Mouse (Mus musculus): ENCODE results near the gene Prss44. TPM values are rescaled to one million over a fixed set of nuclear protein-coding genes. Genes with fewer than 3 reads are reported as not detected.

Gene Prss44
- not detected in 2 replicates for polyA plus RNA-seq (2012; ENCODE audit: insufficient read depth, low replicate concordance)

GRCm38 (mm10) chr9:110813789-110814188 lies at the start of gene Prss44:
TSS of gene Prss44 (plus strand) at chr9:110813994.
- TF ChIP-seq FLI1 (IDR thresholded peaks at IDR 0.05; ENCODE audit: low read length) (no peak), GATA1 (IDR thresholded peaks at IDR 0.05; ENCODE audit: borderline replicate concordance, low read length) (no peak)
- Histone ChIP-seq H3K4me3 (replicated peaks) (peak within 1 kb of the TSS; percentile 72), H3K36me3 (replicated peaks; ENCODE audit: low read length) (no peaks in the 10 kb centered on the region), H3K27me3 (replicated peaks) (peaks cover 51% of the 10 kb centered on the region), H3K9me3 (peaks cover 3% of the 10 kb centered on the region; the same call in 1 of the 2 replicates), H3K4me1 (peaks cover 4% of the 10 kb centered on the region; the same call in 1 of the 2 replicates)

DNA sequence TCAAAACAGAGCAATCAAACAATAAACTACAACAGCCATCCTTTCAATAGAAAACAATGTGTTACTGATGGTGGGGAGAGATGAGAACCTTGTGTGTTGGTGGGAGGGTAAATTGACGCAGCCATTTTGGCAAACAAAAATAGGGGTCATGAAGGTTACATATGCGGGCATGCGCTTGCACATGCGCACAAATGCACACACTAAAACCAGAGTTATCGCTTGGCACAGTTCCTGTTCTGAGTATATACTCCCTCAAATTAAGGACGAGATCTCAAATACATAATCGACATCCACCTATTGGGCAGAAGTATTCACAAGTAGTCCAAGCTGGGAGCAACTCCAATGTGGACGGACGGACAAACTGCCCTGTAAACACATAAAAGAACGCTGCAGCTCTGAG lies 41.5 kb upstream of the Prss44 start:
- H3K27me3 ChIP-seq (replicated peaks) = peaks cover 68% of the 10 kb centered on the region
- no peak overlapping the region for H3K4me3 ChIP-seq (replicated peaks)
- no peaks in the 10 kb centered on the region; the same call in 1 of the 2 replicates for H3K4me1 ChIP-seq
- H3K36me3 ChIP-seq (replicated peaks; ENCODE audit: low read length) = no peaks in the 10 kb centered on the region
- H3K9me3 ChIP-seq = no peaks in the 10 kb centered on the region
- TF ChIP-seq FLI1 (IDR thresholded peaks at IDR 0.05; ENCODE audit: low read length) = no peak
- no peak for TF ChIP-seq GATA1 (IDR thresholded peaks at IDR 0.05; ENCODE audit: borderline replicate concordance, low read length)

- peaks cover 71% of the 10 kb centered on the region for H3K27me3 ChIP-seq (replicated peaks)
- H3K36me3 ChIP-seq (replicated peaks; ENCODE audit: low read length) = no peaks in the 10 kb centered on the region
- no peak overlapping the region for H3K4me3 ChIP-seq (replicated peaks)
- no peaks in the 10 kb centered on the region; the same call in 1 of the 2 replicates for H3K4me1 ChIP-seq
- no peak for TF ChIP-seq FLI1 (IDR thresholded peaks at IDR 0.05; ENCODE audit: low read length)
- no peak for TF ChIP-seq GATA1 (IDR thresholded peaks at IDR 0.05; ENCODE audit: borderline replicate concordance, low read length)
- H3K9me3 ChIP-seq = no peaks in the 10 kb centered on the region
Measured at GRCm38 (mm10) chr9:110774403-110775268, 39.2 kb upstream of the Prss44 start.

DNA sequence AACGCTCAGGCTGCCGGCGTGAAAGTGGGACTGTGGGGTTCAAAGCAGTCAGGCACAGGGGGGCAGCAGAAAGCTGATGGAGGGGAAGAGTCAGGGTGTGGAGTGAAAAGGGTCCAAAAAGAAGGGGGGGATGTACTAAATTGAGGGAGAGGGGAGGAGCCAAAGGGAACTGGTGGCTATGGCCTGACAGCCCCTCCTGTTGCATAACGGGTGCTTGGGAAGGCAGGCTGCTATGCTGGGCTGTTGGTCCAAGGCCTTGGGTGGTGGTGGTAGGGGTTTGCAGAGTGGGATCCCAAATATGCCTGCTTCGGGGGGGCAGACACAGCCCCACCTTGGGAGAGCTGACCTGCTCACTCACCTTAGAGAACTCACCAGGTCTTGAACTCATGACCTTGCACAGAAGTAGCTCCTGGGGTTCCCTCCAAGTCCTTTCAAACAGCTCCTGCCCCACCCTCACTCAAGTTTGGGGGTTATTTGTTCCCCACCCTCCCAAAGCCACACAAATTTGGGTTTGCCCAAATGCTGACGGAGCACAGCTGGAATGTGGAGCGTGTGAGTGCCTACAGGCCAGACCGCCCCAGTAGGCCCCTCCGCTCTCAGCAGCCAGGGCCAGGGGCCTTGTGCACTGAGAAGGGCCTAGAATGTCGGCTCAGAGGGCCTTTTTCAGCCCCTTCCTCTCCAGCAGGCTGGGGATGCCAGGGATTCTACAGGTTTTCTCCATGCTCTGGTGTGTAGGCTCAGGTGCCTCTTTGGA lies 38.3 kb upstream of the Prss44 start:
- Histone ChIP-seq H3K4me1 (peaks cover 2% of the 10 kb centered on the region), H3K36me3 (replicated peaks; ENCODE audit: low read length) (no peaks in the 10 kb centered on the region), H3K9me3 (no peaks in the 10 kb centered on the region), H3K27me3 (replicated peaks) (peaks cover 66% of the 10 kb centered on the region), H3K4me3 (replicated peaks) (no peak overlapping the region)
- TF ChIP-seq GATA1 (IDR thresholded peaks at IDR 0.05; ENCODE audit: borderline replicate concordance, low read length) (no peak), FLI1 (IDR thresholded peaks at IDR 0.05; ENCODE audit: low read length) (no peak)

DNA sequence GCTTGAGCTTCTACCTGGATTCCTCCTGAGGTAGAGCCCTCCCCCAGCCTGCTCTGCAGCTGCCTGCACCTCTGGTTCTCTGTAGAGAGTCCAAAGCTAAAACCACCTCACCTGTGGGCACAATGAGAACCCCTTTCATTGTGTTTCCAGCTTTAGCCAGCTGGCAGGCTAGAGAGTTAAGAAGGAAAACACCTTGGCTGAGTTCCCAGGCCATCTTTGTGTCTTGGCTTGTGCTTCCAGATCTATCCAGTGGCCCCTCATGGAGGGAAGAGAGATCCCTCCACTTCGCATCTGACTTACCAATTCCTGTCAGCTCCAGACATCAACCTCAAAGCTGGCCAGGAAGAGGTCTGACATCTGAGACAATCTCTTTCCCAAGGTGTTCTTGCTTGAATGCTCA lies 35.7 kb upstream of the Prss44 start:
- TF ChIP-seq FLI1 (IDR thresholded peaks at IDR 0.05; ENCODE audit: low read length) (no peak), GATA1 (IDR thresholded peaks at IDR 0.05; ENCODE audit: borderline replicate concordance, low read length) (no peak)
- Histone ChIP-seq H3K4me3 (replicated peaks) (no peak overlapping the region), H3K4me1 (peaks cover 20% of the 10 kb centered on the region), H3K36me3 (replicated peaks; ENCODE audit: low read length) (no peaks in the 10 kb centered on the region), H3K27me3 (replicated peaks) (peaks cover 76% of the 10 kb centered on the region), H3K9me3 (no peaks in the 10 kb centered on the region)

- H3K4me1 ChIP-seq = peaks cover 20% of the 10 kb centered on the region
- TF ChIP-seq FLI1 (IDR thresholded peaks at IDR 0.05; ENCODE audit: low read length) (no peak), GATA1 (IDR thresholded peaks at IDR 0.05; ENCODE audit: borderline replicate concordance, low read length) (no peak)
- H3K27me3 ChIP-seq (replicated peaks) = peaks cover 75% of the 10 kb centered on the region
- no peaks in the 10 kb centered on the region for H3K36me3 ChIP-seq (replicated peaks; ENCODE audit: low read length)
- H3K4me3 ChIP-seq (replicated peaks) = no peak overlapping the region
- no peaks in the 10 kb centered on the region for H3K9me3 ChIP-seq
Measured at GRCm38 (mm10) chr9:110778559-110778958, 35.2 kb upstream of the Prss44 start.

DNA sequence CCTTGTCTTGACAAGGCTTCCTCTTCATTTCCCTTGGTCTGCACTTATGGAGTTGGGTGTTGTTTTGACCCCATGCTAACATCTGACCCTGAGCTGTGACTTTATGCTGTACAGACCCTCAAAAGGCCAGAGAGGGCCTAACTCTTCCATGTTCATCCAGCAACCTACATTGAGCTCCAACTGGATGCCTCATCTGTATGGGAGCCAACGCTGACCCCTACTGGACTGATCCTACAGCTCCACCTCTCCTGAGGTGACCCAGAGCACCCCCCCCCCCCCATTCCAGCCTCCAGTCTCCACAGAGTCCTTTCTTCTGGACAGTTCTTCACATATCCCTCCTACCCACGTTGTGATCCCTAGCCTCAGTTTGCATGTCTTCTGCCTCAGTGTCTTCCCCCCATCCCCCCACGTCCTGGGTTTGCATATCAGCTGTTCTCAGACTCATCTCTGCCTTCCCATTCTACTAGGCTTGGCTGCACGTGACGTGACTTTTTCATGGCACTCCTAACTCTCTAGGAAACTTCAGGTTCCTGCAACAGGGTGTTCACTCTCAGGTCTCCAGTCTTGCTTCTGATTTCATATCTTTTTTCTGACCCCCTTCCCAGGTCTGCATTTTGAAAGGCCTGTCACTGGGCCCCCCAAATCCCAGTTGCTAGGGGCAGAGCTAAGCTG lies 34.4 kb upstream of the Prss44 start:
- H3K9me3 ChIP-seq = no peaks in the 10 kb centered on the region
- H3K4me1 ChIP-seq = peaks cover 20% of the 10 kb centered on the region
- peaks cover 70% of the 10 kb centered on the region for H3K27me3 ChIP-seq (replicated peaks)
- TF ChIP-seq GATA1 (IDR thresholded peaks at IDR 0.05; ENCODE audit: borderline replicate concordance, low read length) = no peak
- no peak for TF ChIP-seq FLI1 (IDR thresholded peaks at IDR 0.05; ENCODE audit: low read length)
- H3K36me3 ChIP-seq (replicated peaks; ENCODE audit: low read length) = no peaks in the 10 kb centered on the region
- no peak overlapping the region for H3K4me3 ChIP-seq (replicated peaks)

GRCm38 (mm10) chr9:110781256-110781721 lies 32.5 kb upstream of the Prss44 start:
- no peak for TF ChIP-seq GATA1 (IDR thresholded peaks at IDR 0.05; ENCODE audit: borderline replicate concordance, low read length)
- no peak for TF ChIP-seq FLI1 (IDR thresholded peaks at IDR 0.05; ENCODE audit: low read length)

GRCm38 (mm10) chr9:110781731-110782130 lies 32.1 kb upstream of the Prss44 start:
- Histone ChIP-seq H3K4me1 (peaks cover 24% of the 10 kb centered on the region), H3K36me3 (replicated peaks; ENCODE audit: low read length) (no peaks in the 10 kb centered on the region), H3K9me3 (0 out of 2 replicates have a peak, but pooled peaks cover 5% of the 10 kb centered on the region), H3K4me3 (replicated peaks) (peak overlapping the region; percentile 92), H3K27me3 (replicated peaks) (peaks cover 51% of the 10 kb centered on the region)
- TF ChIP-seq GATA1 (IDR thresholded peaks at IDR 0.05; ENCODE audit: borderline replicate concordance, low read length) (no peak), FLI1 (IDR thresholded peaks at IDR 0.05; ENCODE audit: low read length) (no peak)

More at GRCm38 (mm10) chr9:110781256-110781721, 32.5 kb upstream of the Prss44 start:
- H3K9me3 ChIP-seq = 0 out of 2 replicates have a peak, but pooled peaks cover 5% of the 10 kb centered on the region
- H3K4me1 ChIP-seq = peaks cover 24% of the 10 kb centered on the region
- peak overlapping the region; percentile 92 for H3K4me3 ChIP-seq (replicated peaks)
- H3K36me3 ChIP-seq (replicated peaks; ENCODE audit: low read length) = no peaks in the 10 kb centered on the region
- peaks cover 53% of the 10 kb centered on the region for H3K27me3 ChIP-seq (replicated peaks)

All from megakaryocyte, embryonic 14.5 days (primary cell).